Mouse (Mus musculus) C2C12 (cell line): Measurements from ENCODE around the gene Palld.

ENCODE experiments used
- CEBPB ChIP-seq: IDR thresholded peaks from one replicate; pipeline ENCODE4 v1.6.1; 2011; ENCODE audit warnings: low read depth, mild to moderate bottlenecking, control low read depth, moderate library complexity
- CTCF ChIP-seq: IDR thresholded peaks from one replicate; pipeline ENCODE4 v1.5.1; 2011; ENCODE audit not compliant: control insufficient read depth, insufficient read depth, insufficient read length
- FOSL1 ChIP-seq: IDR thresholded peaks from one replicate; pipeline ENCODE4 v1.8.0; 2011; ENCODE audit warnings: mild to moderate bottlenecking, low read length; ENCODE audit not compliant: poor library complexity, insufficient read depth, severe bottlenecking
- MYOD1 ChIP-seq: IDR thresholded peaks from one replicate; pipeline ENCODE4 v1.6.1; 2011; ENCODE audit warnings: low read depth; ENCODE audit not compliant: control insufficient read depth, insufficient read length
- USF1 ChIP-seq: IDR thresholded peaks from one replicate; pipeline ENCODE4 v1.6.1; 2011; ENCODE audit warnings: low read depth, mild to moderate bottlenecking, control low read depth, moderate library complexity

GRCm38 (mm10) chr8:61588336-61588735 is 314.2 kb downstream of the Palld start:
- TF ChIP-seq CTCF = no peak
- no peak for TF ChIP-seq MYOD1
- no peak for TF ChIP-seq FOSL1
- no peak for TF ChIP-seq USF1
- TF ChIP-seq CEBPB = no peak
